ENCODE assay signal across 19 mouse cellular contexts in the genomic region with DNA sequence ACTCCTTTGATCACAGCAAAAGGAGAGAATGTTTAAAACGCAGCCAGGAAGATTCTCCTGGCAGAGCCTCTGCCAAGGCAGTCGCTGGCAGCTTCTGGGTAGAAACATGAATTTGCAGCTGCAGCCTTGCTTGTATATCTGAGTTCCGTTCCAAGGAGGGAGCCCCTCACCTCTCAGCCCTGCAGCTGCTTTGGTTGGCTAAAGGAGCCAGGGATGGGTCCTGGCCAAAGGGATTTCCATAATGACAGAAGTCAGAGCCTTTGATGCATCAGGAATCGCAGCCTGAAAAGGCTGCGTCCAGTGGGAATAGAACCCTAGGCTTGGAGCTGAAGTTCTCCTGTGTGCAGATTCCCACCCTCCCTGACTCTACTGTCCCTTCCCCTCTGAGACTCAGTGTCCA. TPM values are rescaled to one million over a fixed set of nuclear protein-coding genes. Genes with fewer than 3 reads are reported as not detected.
A peak's percentile ranks its signal among the peaks of the same experiment; 100 is the strongest.
DNase-seq lines count a peak whose midpoint lies in the region; ATAC-seq and TF ChIP-seq lines count a peak whose summit lies in the region.
"Had no signal": no experiment of that assay in that cellular context is flagged by ENCODE, and none has a peak within 500 bp of the region (broad histone marks: within the 10 kb centered on the region; RNA-seq: fewer than 3 reads in every experiment).

No protein-coding gene starts in this region.

- H3K4me2 ChIP-seq in midbrain, embryonic 16.5 days (ENCODE audit: low read length): no peak overlapping the region
- H3K4me2 ChIP-seq in midbrain, embryonic 14.5 days (ENCODE audit: low read length): no peak overlapping the region
- H3K4me2 ChIP-seq: embryonic facial prominence, embryonic 12.5 days; forebrain, embryonic 13.5 days; forebrain, embryonic 15.5 days had no signal

- intact Hi-C loops in left cerebral cortex, postnatal 4 days (cut with DNase I): no loop called here

- DNase-seq in left cerebral cortex, postnatal 4 days: peak; percentile 56
- DNase-seq in left cerebral cortex, adult 18-20 months (ENCODE audit: low spot score in 2 of 2): no peak
- peak; percentile 22 for DNase-seq in lung, postnatal 10 days
- DNase-seq in lung, postnatal 4 days: no peak
- no peak for DNase-seq in midbrain, embryonic 14.5 days
- peak; percentile 17 for DNase-seq in brain, embryonic 14.5 days (ENCODE audit: low read depth)
- no peak for DNase-seq in layer of hippocampus, adult 9-11 months
- DNase-seq: adrenal gland, adult 2 months; adrenal gland, postnatal 10 days; adrenal gland, postnatal 25 days; cerebellum, adult 11-12 months; cerebellum, adult 2 months; cerebellum, adult 9-10 months; cerebellum, postnatal 25 days had no signal

- no peak overlapping the region for H3K4me3 ChIP-seq in midbrain, embryonic 16.5 days (ENCODE audit: low read depth, low read length)
- H3K4me3 ChIP-seq in midbrain, embryonic 14.5 days (replicated peaks; ENCODE audit: low read depth, low read length): no peak overlapping the region
- H3K4me3 ChIP-seq: embryonic facial prominence, embryonic 10.5 days; embryonic facial prominence, embryonic 12.5 days; forebrain, embryonic 13.5 days; forebrain, embryonic 15.5 days had no signal

- H3K9ac ChIP-seq in midbrain, embryonic 16.5 days (ENCODE audit: low read depth, low read length): peak overlapping the region; percentile 2; the same call in 1 of the 2 replicates
- H3K9ac ChIP-seq in midbrain, embryonic 14.5 days (replicated peaks; ENCODE audit: low read length): no peak overlapping the region
- H3K9ac ChIP-seq: embryonic facial prominence, embryonic 12.5 days; forebrain, embryonic 13.5 days; forebrain, embryonic 15.5 days had no signal

- H3K27me3 ChIP-seq in midbrain, embryonic 16.5 days (ENCODE audit: control insufficient read depth, insufficient read depth, low read depth, low read length): no peaks in the 10 kb centered on the region
- no peaks in the 10 kb centered on the region for H3K27me3 ChIP-seq in midbrain, embryonic 14.5 days (ENCODE audit: control insufficient read depth, insufficient read depth, low read length)
- H3K27me3 ChIP-seq: embryonic facial prominence, embryonic 12.5 days had no signal

- no peak for TF ChIP-seq CTCF in brain, embryonic 14.5 days (IDR thresholded peaks at IDR 0.05; ENCODE audit: borderline replicate concordance, extremely low read depth, insufficient read depth, insufficient read length)

- no peaks in the 10 kb centered on the region for H3K9me3 ChIP-seq in midbrain, embryonic 16.5 days (replicated peaks; ENCODE audit: control insufficient read depth, low read length, poor library complexity, severe bottlenecking)
- H3K9me3 ChIP-seq in midbrain, embryonic 14.5 days (ENCODE audit: control insufficient read depth, low read length): no peaks in the 10 kb centered on the region
- H3K9me3 ChIP-seq: embryonic facial prominence, embryonic 10.5 days; embryonic facial prominence, embryonic 12.5 days; forebrain, embryonic 13.5 days; forebrain, embryonic 15.5 days had no signal

- no peaks in the 10 kb centered on the region for H3K36me3 ChIP-seq in midbrain, embryonic 16.5 days (ENCODE audit: control insufficient read depth, insufficient read depth, low read length)
- no peaks in the 10 kb centered on the region for H3K36me3 ChIP-seq in midbrain, embryonic 14.5 days (ENCODE audit: control insufficient read depth, insufficient read depth, low read length)
- H3K36me3 ChIP-seq: embryonic facial prominence, embryonic 10.5 days; embryonic facial prominence, embryonic 12.5 days; forebrain, embryonic 15.5 days had no signal

- 56% methylated on average over 5 of the region's 5 CpGs for WGBS in midbrain, embryonic 16.5 days
- WGBS in midbrain, embryonic 14.5 days: 54% methylated on average over 5 of the region's 5 CpGs

- H3K4me1 ChIP-seq in midbrain, embryonic 16.5 days (ENCODE audit: control insufficient read depth, insufficient read depth, low read length): no peaks in the 10 kb centered on the region
- no peaks in the 10 kb centered on the region for H3K4me1 ChIP-seq in midbrain, embryonic 14.5 days (ENCODE audit: control insufficient read depth, insufficient read depth, low read length)
- H3K4me1 ChIP-seq: embryonic facial prominence, embryonic 12.5 days had no signal

- TF ChIP-seq POLR2A in brain, embryonic 14.5 days (IDR thresholded peaks at IDR 0.05; ENCODE audit: borderline replicate concordance, extremely low read depth, insufficient read depth, insufficient read length, poor library complexity, severe bottlenecking): no peak

- H3K27ac ChIP-seq in midbrain, embryonic 16.5 days (ENCODE audit: low read length): no peak overlapping the region
- no peak overlapping the region for H3K27ac ChIP-seq in midbrain, embryonic 14.5 days (replicated peaks; ENCODE audit: low read depth, low read length)
- H3K27ac ChIP-seq: embryonic facial prominence, embryonic 10.5 days; embryonic facial prominence, embryonic 12.5 days; forebrain, embryonic 13.5 days; forebrain, embryonic 15.5 days had no signal

- no peak for ATAC-seq in midbrain, embryonic 16.5 days
- ATAC-seq in midbrain, embryonic 14.5 days (ENCODE audit: low FRiP score, low TSS enrichment): no peak
- ATAC-seq: forebrain, embryonic 13.5 days; forebrain, embryonic 15.5 days had no signal

RNA-seq across cellular contexts. Expression of gene Snx20, which starts 20.9 kb away (rescaled TPM):
- total RNA-seq in left cerebral cortex, postnatal 4 days (2021): under 1 TPM; 0.84 to 0.89 TPM
- 1 to 10 TPM; 1.2 to 2.3 TPM for total RNA-seq in left cerebral cortex, adult 18-20 months (2021)
- 1.3 and 1.5 TPM in 2 replicates for polyA plus RNA-seq in midbrain, embryonic 16.5 days (2015; fragmentation: Nextera tagmentation; extraction: Ambion mirVana)
- 0.82 and 1.1 TPM in 2 replicates for polyA plus RNA-seq in midbrain, embryonic 14.5 days (2014; fragmentation: Nextera tagmentation; extraction: Ambion mirVana)
- 0.78 and 0.92 TPM in 2 replicates for polyA plus RNA-seq in brain, embryonic 14.5 days (2012; rRNA removed)

RNA-seq across cellular contexts. Expression of gene Nod2, which starts 32.1 kb away (rescaled TPM):
- under 1 TPM; 0.66 to 0.89 TPM for total RNA-seq in left cerebral cortex, postnatal 4 days (2021)
- under 1 TPM; 0.45 to 0.79 TPM for total RNA-seq in left cerebral cortex, adult 18-20 months (2021)
- 0.12 and 0.19 TPM in 2 replicates for polyA plus RNA-seq in midbrain, embryonic 16.5 days (2015; fragmentation: Nextera tagmentation; extraction: Ambion mirVana)
- 0.07 TPM in 2 replicates for polyA plus RNA-seq in midbrain, embryonic 14.5 days (2014; fragmentation: Nextera tagmentation; extraction: Ambion mirVana)
- polyA plus RNA-seq in brain, embryonic 14.5 days (2012; rRNA removed): 0.16 and 0.34 TPM in 2 replicates

Comparison
In these comparisons a context has a peak if more than half of its experiments do, and no peak if none do; other contexts are left out.
1. DNase-seq: peak in left cerebral cortex, postnatal 4 days (single experiment), lung, postnatal 10 days (single experiment) and brain, embryonic 14.5 days (single experiment); none in left cerebral cortex, adult 18-20 months (0 of 2), lung, postnatal 4 days (0 of 2), midbrain, embryonic 14.5 days (single experiment) and layer of hippocampus, adult 9-11 months (single experiment).